Mouse (Mus musculus) liver, embryonic 14.5 days (tissue): ENCODE data around the gene Atp5e.

Experiments used
- CTCF ChIP-seq: IDR thresholded peaks from 2 replicates; pipeline ENCODE4 v1.5.1; 2016; ENCODE audit warnings: antibody characterized with exemption, low read depth, control low read depth
- EP300 ChIP-seq: IDR thresholded peaks from 2 replicates; pipeline ENCODE4 v1.6.1; 2016; ENCODE audit warnings: antibody characterized with exemption, low read depth

GRCm38 (mm10) chr2:174453681-174454080 lies 10.2 kb downstream of the Atp5e start:
- TF ChIP-seq EP300, result peak; percentile 93
- peak; percentile 92 for TF ChIP-seq CTCF
